Mouse (Mus musculus) liver, adult 2 months (tissue): ENCODE measurements at regions not wholly inside any gene's neighbourhood (a gene's known extent, or its start where the extent isn't known, plus 50 kb on each side); places are given as distances from the start of the nearest gene placed in this dataset.

Experiments used
- DNase-seq: peaks from one replicate; pipeline ENCODE4 v3.0.0-alpha.2; 2011; ENCODE audit warnings: low read depth, low spot score; ENCODE audit errors: extremely low read depth
- H3K27ac ChIP-seq: fragments of 200-500 bp; replicated peaks from 2 replicates; pipeline ENCODE4 v1.5.1; 2012; ENCODE audit warnings: low read depth, mild to moderate bottlenecking, control low read depth, inconsistent platforms, low read length; ENCODE audit not compliant: insufficient read depth
- H3K27me3 ChIP-seq: fragments of 200-500 bp; 2 replicates; pipeline ENCODE4 v1.6.1; 2012; ENCODE audit warnings: mild to moderate bottlenecking, moderate library complexity, low read length, inconsistent platforms; ENCODE audit not compliant: control insufficient read depth, insufficient read depth
- H3K36me3 ChIP-seq: fragments of 200-500 bp; 2 replicates; pipeline ENCODE4 v1.6.1; 2012; ENCODE audit warnings: low read length, inconsistent platforms; ENCODE audit not compliant: control insufficient read depth, insufficient read depth
- H3K4me1 ChIP-seq: fragments of 200-500 bp; 2 replicates; pipeline ENCODE4 v1.6.1; 2011; ENCODE audit warnings: low read length; ENCODE audit not compliant: control insufficient read depth, insufficient read depth
- H3K4me3 ChIP-seq: fragments of 200-500 bp; 2 replicates; pipeline ENCODE4 v1.5.1; 2011; ENCODE audit warnings: low read depth, mild to moderate bottlenecking, control low read depth, low read length, moderate library complexity; ENCODE audit not compliant: insufficient read depth
- H3K79me2 ChIP-seq: fragments of 200-500 bp; 2 replicates; pipeline ENCODE4 v1.6.1; 2012; ENCODE audit warnings: inconsistent platforms, mild to moderate bottlenecking, low read length, moderate library complexity; ENCODE audit not compliant: control insufficient read depth, insufficient read depth
- H3K9ac ChIP-seq: fragments of 200-500 bp; 2 replicates; pipeline ENCODE4 v1.6.1; 2012; ENCODE audit warnings: low read depth, mild to moderate bottlenecking, control low read depth, inconsistent platforms, low read length
- CTCF ChIP-seq: fragments of 200-500 bp; IDR thresholded peaks from 2 replicates; pipeline ENCODE4 v1.5.1; 2011; ENCODE audit warnings: low read depth, low read length, control low read depth
- POLR2A ChIP-seq: fragments of 200-500 bp; IDR thresholded peaks from 2 replicates; pipeline ENCODE4 v1.6.1; 2011; ENCODE audit warnings: low read length, control low read depth; ENCODE audit not compliant: insufficient read depth; ENCODE audit errors: extremely low read depth
- WGBS: fragments of 180-500 bp; shearing (Covaris S2); methylation state at CpG from one replicate; pipeline ENCODE4 v1.1.7; 2018; 5-methylcytosine and 5-hydroxymethylcytosine counted together

DNA sequence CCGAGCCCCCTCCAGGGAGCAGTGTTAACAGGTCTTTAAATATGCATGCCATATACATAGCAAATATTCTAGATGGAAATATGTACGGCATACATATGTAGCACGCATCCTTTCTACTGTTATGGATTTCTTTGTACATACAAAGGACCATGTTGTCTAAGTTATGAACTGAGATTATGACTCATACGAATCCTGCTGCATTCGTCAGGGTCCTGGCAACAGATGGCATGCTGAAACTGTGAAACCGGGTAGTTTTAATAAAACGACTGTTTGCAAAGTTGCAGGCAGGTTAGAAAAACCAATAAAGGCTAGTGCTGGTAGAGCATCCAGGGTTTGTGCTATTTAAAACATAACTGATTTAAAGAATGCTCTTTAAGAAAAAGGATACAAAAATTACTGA lies 88.8 kb upstream of the Tlk1 start:
- H3K9ac ChIP-seq, result no peak overlapping the region
- 89% methylated on average over 7 of the region's 7 CpGs for WGBS
- TF ChIP-seq POLR2A (no peak), CTCF (no peak)
- H3K4me3 ChIP-seq, result no peak overlapping the region
- no peaks in the 10 kb centered on the region for H3K79me2 ChIP-seq
- no peaks in the 10 kb centered on the region for H3K4me1 ChIP-seq
- DNase-seq, result no peak
- no peaks in the 10 kb centered on the region for H3K36me3 ChIP-seq
- no peaks in the 10 kb centered on the region for H3K27me3 ChIP-seq
- no peak overlapping the region for H3K27ac ChIP-seq

DNA sequence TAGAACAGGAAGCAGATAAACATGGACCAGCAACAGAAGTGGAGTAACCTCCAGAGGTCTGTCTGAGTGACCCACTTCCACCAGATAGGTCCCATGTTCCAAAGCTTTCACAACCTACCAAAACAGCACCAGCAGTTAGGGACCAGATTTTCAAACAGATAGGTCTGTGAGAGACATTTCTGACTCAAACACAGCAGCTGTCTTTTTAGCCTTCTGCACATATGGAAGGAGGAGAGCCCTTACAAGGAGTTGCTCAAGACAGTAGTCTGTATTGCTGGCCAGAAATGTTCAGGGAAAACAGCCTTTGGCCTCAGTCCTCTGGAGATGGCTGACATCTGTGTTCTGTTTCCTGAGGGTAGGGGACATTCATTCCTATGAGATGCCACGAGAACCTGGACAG lies 83.9 kb upstream of the Tlk1 start:
- Histone ChIP-seq H3K79me2 (no peaks in the 10 kb centered on the region), H3K27ac (no peak overlapping the region), H3K36me3 (no peaks in the 10 kb centered on the region), H3K27me3 (no peaks in the 10 kb centered on the region), H3K4me3 (no peak overlapping the region), H3K9ac (no peak overlapping the region), H3K4me1 (peaks cover 2% of the 10 kb centered on the region; the same call in 1 of the 2 replicates)
- no peak for TF ChIP-seq CTCF
- no peak for TF ChIP-seq POLR2A
- 79% methylated on average over 1 of the region's 1 CpGs for WGBS
- no peak for DNase-seq

DNA sequence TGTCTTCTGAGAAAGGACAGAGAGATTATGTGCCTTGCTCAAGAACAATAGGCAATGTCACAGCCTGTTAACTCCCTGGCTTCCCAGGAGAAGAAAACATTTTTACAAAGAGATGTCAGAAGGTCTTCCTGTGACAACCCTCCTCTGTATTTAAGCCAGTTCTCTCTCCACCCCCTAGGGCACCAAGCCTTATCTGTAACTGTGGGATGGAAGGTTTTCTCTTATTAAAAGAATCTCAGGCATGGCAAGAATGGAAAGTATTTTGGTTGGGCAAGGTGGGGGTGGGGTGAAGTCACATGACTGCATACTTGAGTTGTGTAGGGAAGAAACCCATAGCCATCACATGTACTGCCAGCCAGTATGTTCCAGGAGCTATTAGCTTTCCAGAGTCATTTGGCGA lies 83.1 kb upstream of the Tlk1 start:
- TF ChIP-seq POLR2A, result no peak
- no peak for TF ChIP-seq CTCF
- H3K4me3 ChIP-seq, result no peak overlapping the region
- H3K9ac ChIP-seq, result no peak overlapping the region
- H3K79me2 ChIP-seq, result no peaks in the 10 kb centered on the region
- no peak for DNase-seq
- WGBS, result 96% methylated on average over 1 of the region's 1 CpGs
- no peaks in the 10 kb centered on the region for H3K36me3 ChIP-seq
- no peaks in the 10 kb centered on the region for H3K27me3 ChIP-seq
- no peak overlapping the region for H3K27ac ChIP-seq
- peaks cover 2% of the 10 kb centered on the region; the same call in 1 of the 2 replicates for H3K4me1 ChIP-seq

DNA sequence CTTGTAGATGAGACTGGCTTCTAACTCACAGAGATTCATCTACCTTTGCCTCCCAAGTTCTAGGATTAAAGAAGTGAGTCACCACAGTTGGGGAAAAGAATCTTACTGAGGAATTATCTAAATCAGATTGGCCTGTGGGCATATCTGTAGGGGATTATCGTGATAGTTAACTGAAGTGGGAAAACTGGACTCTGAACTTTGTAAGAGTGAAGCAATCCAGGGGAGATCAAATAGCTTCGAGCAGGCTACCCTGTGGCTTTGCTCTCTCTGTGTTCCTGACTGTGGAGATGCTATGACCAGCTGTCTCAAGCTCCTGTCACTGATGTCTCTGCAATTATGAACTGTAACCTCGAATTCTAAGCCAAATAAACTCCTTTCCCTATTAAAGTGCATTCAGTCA lies 80.7 kb upstream of the Tlk1 start:
- peaks cover 2% of the 10 kb centered on the region; the same call in 1 of the 2 replicates for H3K4me1 ChIP-seq
- no peak for TF ChIP-seq CTCF
- no peak for TF ChIP-seq POLR2A
- 22% methylated on average over 3 of the region's 3 CpGs for WGBS
- no peaks in the 10 kb centered on the region for H3K36me3 ChIP-seq
- peak; percentile 51 for DNase-seq
- H3K27me3 ChIP-seq, result no peaks in the 10 kb centered on the region
- H3K27ac ChIP-seq, result no peak overlapping the region
- H3K9ac ChIP-seq, result no peak overlapping the region
- H3K4me3 ChIP-seq, result no peak overlapping the region
- no peaks in the 10 kb centered on the region for H3K79me2 ChIP-seq

DNA sequence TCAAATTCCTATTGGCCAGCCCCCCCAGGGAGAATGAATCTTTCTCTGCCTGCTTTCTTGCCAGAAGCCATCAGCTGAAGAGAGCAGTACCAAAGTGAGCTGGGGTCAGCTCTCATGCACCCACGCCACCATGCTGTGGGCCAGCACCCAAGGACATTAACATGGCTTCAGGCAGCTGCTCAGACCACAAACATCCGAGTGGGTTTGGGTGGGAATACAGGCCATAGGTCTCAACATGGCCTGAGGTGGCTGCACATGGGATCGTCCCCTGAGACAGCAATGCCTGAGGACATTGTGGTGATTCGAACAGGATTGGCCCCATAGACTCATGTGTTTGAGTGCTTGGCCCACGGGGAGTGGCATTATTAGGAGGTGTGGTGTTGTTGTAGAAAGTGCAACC lies 78.9 kb upstream of the Tlk1 start:
- H3K36me3 ChIP-seq, result no peaks in the 10 kb centered on the region
- no peak for TF ChIP-seq CTCF
- TF ChIP-seq POLR2A, result no peak
- no peaks in the 10 kb centered on the region for H3K27me3 ChIP-seq
- H3K79me2 ChIP-seq, result no peaks in the 10 kb centered on the region
- peaks cover 2% of the 10 kb centered on the region; the same call in 1 of the 2 replicates for H3K4me1 ChIP-seq
- no peak for DNase-seq
- H3K27ac ChIP-seq, result no peak overlapping the region
- H3K4me3 ChIP-seq, result no peak overlapping the region
- no peak overlapping the region for H3K9ac ChIP-seq
- 94% methylated on average over 5 of the region's 5 CpGs for WGBS

DNA sequence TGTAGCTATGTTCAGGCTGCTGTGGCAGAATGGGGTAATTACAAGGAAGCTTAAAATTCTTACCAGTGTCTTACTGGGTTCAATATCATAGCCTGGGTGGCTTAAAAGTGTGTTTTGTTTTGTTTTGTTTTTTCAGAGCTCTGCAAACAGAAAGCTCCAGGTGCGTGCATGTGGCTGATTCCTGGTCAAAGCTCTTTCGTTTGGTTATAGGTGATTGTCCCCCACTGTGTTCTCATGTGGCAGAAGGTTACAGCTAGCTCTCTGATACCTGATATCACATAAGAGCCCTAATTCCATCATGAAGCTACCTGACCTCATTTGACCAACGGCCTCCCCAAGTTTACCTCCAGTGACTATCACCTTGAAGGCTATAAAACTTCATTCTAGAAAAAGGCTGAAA lies 76.7 kb upstream of the Tlk1 start:
- 75% methylated on average over 3 of the region's 3 CpGs for WGBS

More for the DNA sequence above, 76.7 kb upstream of the Tlk1 start:
- no peak for DNase-seq
- H3K79me2 ChIP-seq, result no peaks in the 10 kb centered on the region
- TF ChIP-seq CTCF (no peak), POLR2A (no peak)
- no peaks in the 10 kb centered on the region for H3K27me3 ChIP-seq
- no peaks in the 10 kb centered on the region for H3K36me3 ChIP-seq
- no peak overlapping the region for H3K4me3 ChIP-seq
- H3K27ac ChIP-seq, result no peak overlapping the region
- no peak overlapping the region for H3K9ac ChIP-seq
- peaks cover 2% of the 10 kb centered on the region; the same call in 1 of the 2 replicates for H3K4me1 ChIP-seq
